Mouse (Mus musculus): ENCODE measurements at regions not wholly inside any gene's neighbourhood (a gene's known extent, or its start where the extent isn't known, plus 50 kb on each side); places are given as distances from the start of the nearest gene placed in this dataset. TPM values are rescaled to one million over a fixed set of nuclear protein-coding genes. Genes with fewer than 3 reads are reported as not detected.

DNA sequence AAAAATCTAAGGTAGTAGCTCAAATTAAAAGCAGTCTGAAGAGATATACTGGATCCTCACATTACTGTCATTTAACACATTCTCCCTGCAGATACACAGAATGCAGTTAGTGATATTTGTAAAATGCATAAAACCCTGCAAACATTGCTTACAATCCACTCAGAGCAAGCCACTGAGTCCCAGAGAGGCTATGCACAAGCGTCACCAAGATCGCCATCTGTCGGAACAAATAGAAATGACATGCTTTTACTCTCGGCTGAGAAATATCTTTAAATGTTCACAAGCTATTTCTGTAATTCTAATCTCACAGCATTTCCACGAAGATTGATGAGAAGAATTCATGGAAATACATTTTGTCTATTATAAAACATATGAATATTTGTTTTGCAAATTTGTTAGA lies 139.7 kb upstream of the Steap4 start:
- H3K9ac ChIP-seq (ENCODE audit: low read depth, low read length), result no peak overlapping the region
- WGBS, result 31% methylated on average over 5 of the region's 5 CpGs
- H3K4me2 ChIP-seq (replicated peaks; ENCODE audit: low read depth), result no peak overlapping the region
- no peaks in the 10 kb centered on the region for H3K9me3 ChIP-seq (ENCODE audit: control insufficient read depth)
- peak; percentile 52 for TF ChIP-seq CTCF (IDR thresholded peaks at IDR 0.05; ENCODE audit: low read depth)
- no peak overlapping the region for H3K27ac ChIP-seq (ENCODE audit: low read depth, low read length)
- no peaks in the 10 kb centered on the region for H3K4me1 ChIP-seq (replicated peaks; ENCODE audit: control insufficient read depth, insufficient read depth, low read length)
- H3K4me3 ChIP-seq (ENCODE audit: low read depth, low read length), result no peak overlapping the region
- no peaks in the 10 kb centered on the region for H3K27me3 ChIP-seq (replicated peaks; ENCODE audit: control insufficient read depth, insufficient read depth, low read length)
- no peak for ATAC-seq
- no peaks in the 10 kb centered on the region for H3K36me3 ChIP-seq (ENCODE audit: control insufficient read depth, insufficient read depth)

DNA sequence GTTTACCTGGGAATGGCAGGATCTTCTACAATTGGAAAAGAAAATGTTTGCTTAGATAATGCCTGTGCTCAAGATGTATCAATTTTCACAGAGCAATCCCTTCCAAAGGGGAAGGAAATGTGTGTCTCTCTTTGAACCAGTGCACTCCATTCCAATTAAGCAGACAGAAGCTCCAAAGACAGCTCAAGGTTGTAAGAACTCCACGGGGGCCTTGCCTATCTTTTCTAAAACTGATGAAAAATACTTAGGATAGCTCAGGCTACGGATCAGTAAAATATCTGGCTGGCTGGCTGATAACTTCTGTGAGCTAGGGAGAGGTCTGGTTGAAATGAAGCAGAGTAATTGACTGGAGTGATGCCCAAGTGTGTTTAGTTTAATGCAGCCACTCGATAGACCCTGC lies 138.6 kb upstream of the Steap4 start:
- H3K4me1 ChIP-seq (replicated peaks; ENCODE audit: control insufficient read depth, insufficient read depth, low read length), result no peaks in the 10 kb centered on the region
- TF ChIP-seq CTCF (IDR thresholded peaks at IDR 0.05; ENCODE audit: low read depth), result no peak
- H3K27ac ChIP-seq (ENCODE audit: low read depth, low read length), result no peak overlapping the region
- no peaks in the 10 kb centered on the region for H3K36me3 ChIP-seq (ENCODE audit: control insufficient read depth, insufficient read depth)
- 67% methylated on average over 3 of the region's 3 CpGs for WGBS
- H3K9me3 ChIP-seq (ENCODE audit: control insufficient read depth), result no peaks in the 10 kb centered on the region
- ATAC-seq, result no peak
- no peak overlapping the region for H3K4me3 ChIP-seq (ENCODE audit: low read depth, low read length)
- H3K9ac ChIP-seq (ENCODE audit: low read depth, low read length), result no peak overlapping the region
- H3K27me3 ChIP-seq (replicated peaks; ENCODE audit: control insufficient read depth, insufficient read depth, low read length), result no peaks in the 10 kb centered on the region
- no peak overlapping the region for H3K4me2 ChIP-seq (replicated peaks; ENCODE audit: low read depth)

DNA sequence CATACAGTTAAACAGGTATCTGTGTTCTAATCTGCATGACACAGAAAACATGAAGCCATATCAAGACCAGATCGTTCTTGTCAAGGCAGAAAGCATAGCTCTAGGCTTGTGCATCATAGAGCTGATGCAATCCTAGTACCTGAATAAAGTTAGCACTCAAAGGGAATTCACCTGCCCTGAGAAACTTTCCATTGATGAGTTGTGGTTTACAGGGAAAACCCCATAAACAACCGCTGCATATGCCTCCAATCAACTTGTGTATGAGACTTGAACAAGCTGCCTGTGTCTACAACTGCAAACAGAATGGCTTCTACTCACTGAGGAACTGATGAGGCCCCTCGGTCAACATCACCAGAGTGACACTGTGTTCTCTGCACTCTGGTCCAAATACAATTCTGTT lies 130.6 kb upstream of the Steap4 start:
- H3K9ac ChIP-seq (ENCODE audit: low read depth, low read length), result no peak overlapping the region
- no peaks in the 10 kb centered on the region for H3K27me3 ChIP-seq (replicated peaks; ENCODE audit: control insufficient read depth, insufficient read depth, low read length)
- H3K27ac ChIP-seq (ENCODE audit: low read depth, low read length), result no peak overlapping the region
- TF ChIP-seq CTCF (IDR thresholded peaks at IDR 0.05; ENCODE audit: low read depth), result no peak
- H3K4me2 ChIP-seq (replicated peaks; ENCODE audit: low read depth), result no peak overlapping the region
- no peak for ATAC-seq
- no peaks in the 10 kb centered on the region for H3K36me3 ChIP-seq (ENCODE audit: control insufficient read depth, insufficient read depth)
- H3K9me3 ChIP-seq (ENCODE audit: control insufficient read depth), result no peaks in the 10 kb centered on the region
- H3K4me1 ChIP-seq (replicated peaks; ENCODE audit: control insufficient read depth, insufficient read depth, low read length), result no peaks in the 10 kb centered on the region
- WGBS, result 75% methylated on average over 3 of the region's 3 CpGs
- H3K4me3 ChIP-seq (ENCODE audit: low read depth, low read length), result no peak overlapping the region

DNA sequence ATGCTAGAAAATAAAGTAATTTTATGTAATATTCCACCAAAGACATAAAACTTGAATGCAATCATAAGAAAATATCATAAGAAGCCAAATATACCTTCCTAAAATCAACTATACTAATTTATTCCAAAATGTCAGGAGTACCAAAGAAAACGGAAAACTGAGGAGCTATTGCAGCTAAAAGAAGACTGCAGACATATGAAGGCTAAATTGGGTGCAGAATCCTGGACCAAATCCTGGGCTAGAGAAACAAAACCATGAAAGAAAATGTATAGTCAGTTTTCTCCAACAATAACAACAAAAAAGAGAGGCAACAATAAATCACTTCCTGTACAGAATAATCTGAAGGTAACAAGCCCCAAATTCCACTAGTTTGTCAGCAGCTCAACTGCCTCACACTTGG lies 126.4 kb upstream of the Steap4 start:
- Histone ChIP-seq H3K4me2 (replicated peaks; ENCODE audit: low read depth) (no peak overlapping the region), H3K9me3 (ENCODE audit: control insufficient read depth) (no peaks in the 10 kb centered on the region), H3K27me3 (replicated peaks; ENCODE audit: control insufficient read depth, insufficient read depth, low read length) (no peaks in the 10 kb centered on the region), H3K27ac (ENCODE audit: low read depth, low read length) (no peak overlapping the region), H3K36me3 (ENCODE audit: control insufficient read depth, insufficient read depth) (no peaks in the 10 kb centered on the region), H3K9ac (ENCODE audit: low read depth, low read length) (no peak overlapping the region), H3K4me1 (replicated peaks; ENCODE audit: control insufficient read depth, insufficient read depth, low read length) (no peaks in the 10 kb centered on the region), H3K4me3 (ENCODE audit: low read depth, low read length) (no peak overlapping the region)
- WGBS, result 92% methylated on average over 1 of the region's 1 CpGs
- no peak for TF ChIP-seq CTCF (IDR thresholded peaks at IDR 0.05; ENCODE audit: low read depth)
- no peak for ATAC-seq

DNA sequence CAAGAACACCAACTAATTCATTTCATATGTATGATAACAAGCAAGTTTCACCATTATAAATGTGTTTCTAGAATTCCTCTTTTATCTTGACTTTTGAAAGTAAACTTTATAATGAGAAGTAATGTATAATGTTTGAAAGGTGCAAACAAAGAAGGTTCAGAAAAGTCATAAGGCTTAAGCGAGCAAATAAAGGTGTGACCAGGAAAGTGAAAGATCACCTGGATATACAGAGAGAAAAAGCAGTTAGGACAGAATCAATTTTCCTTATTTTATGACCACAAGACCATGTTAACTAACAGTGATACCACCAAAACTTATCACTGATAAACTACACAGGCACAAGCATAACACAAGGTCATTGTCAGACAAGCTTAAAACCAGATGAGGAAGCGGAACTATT lies 97.2 kb upstream of the Steap4 start:
- Histone ChIP-seq H3K9me3 (ENCODE audit: control insufficient read depth) (no peaks in the 10 kb centered on the region), H3K4me2 (replicated peaks; ENCODE audit: low read depth) (no peak overlapping the region), H3K36me3 (ENCODE audit: control insufficient read depth, insufficient read depth) (no peaks in the 10 kb centered on the region), H3K4me1 (replicated peaks; ENCODE audit: control insufficient read depth, insufficient read depth, low read length) (no peaks in the 10 kb centered on the region), H3K4me3 (ENCODE audit: low read depth, low read length) (no peak overlapping the region), H3K27ac (ENCODE audit: low read depth, low read length) (no peak overlapping the region), H3K27me3 (replicated peaks; ENCODE audit: control insufficient read depth, insufficient read depth, low read length) (no peaks in the 10 kb centered on the region), H3K9ac (ENCODE audit: low read depth, low read length) (no peak overlapping the region)
- no peak for ATAC-seq
- WGBS, result 36% methylated on average over 2 of the region's 2 CpGs
- TF ChIP-seq CTCF (IDR thresholded peaks at IDR 0.05; ENCODE audit: low read depth), result no peak

DNA sequence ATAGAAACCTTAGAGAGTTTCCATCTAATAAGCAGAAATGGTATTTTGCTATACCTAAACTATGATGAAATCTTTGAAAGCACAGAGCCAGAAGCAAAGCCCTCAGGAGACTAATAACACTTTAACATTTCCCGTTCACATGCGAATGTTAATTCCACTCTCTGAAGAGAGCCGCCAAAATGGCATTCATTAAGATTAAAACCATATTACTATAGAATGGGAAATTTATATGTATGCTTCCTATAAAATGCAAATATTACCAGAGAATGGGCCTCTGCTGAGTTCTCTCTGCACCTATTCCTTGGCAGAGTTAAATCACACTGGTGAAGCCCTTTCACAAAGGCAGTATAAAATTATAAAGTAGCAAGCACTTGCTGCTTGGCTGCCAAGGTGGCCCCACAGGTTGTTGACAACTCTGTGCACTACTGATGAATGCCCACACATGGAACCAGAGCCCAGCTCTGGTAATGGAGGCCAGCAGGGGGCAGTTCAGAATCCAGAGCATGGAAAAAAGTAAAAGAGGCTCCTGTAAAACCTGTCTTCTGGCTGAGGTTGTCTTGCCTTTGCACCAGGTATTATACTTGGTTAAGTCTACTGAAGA lies 94.1 kb upstream of the Steap4 start:
- no peak for TF ChIP-seq CTCF (IDR thresholded peaks at IDR 0.05; ENCODE audit: low read depth)
- no peaks in the 10 kb centered on the region for H3K4me1 ChIP-seq (replicated peaks; ENCODE audit: control insufficient read depth, insufficient read depth, low read length)
- no peaks in the 10 kb centered on the region for H3K36me3 ChIP-seq (ENCODE audit: control insufficient read depth, insufficient read depth)
- H3K9ac ChIP-seq (ENCODE audit: low read depth, low read length), result no peak overlapping the region
- no peak overlapping the region for H3K4me3 ChIP-seq (ENCODE audit: low read depth, low read length)
- no peak overlapping the region for H3K4me2 ChIP-seq (replicated peaks; ENCODE audit: low read depth)
- 91% methylated on average over 3 of the region's 3 CpGs for WGBS
- ATAC-seq, result no peak
- H3K27ac ChIP-seq (ENCODE audit: low read depth, low read length), result no peak overlapping the region
- no peaks in the 10 kb centered on the region for H3K27me3 ChIP-seq (replicated peaks; ENCODE audit: control insufficient read depth, insufficient read depth, low read length)
- no peaks in the 10 kb centered on the region for H3K9me3 ChIP-seq (ENCODE audit: control insufficient read depth)

DNA sequence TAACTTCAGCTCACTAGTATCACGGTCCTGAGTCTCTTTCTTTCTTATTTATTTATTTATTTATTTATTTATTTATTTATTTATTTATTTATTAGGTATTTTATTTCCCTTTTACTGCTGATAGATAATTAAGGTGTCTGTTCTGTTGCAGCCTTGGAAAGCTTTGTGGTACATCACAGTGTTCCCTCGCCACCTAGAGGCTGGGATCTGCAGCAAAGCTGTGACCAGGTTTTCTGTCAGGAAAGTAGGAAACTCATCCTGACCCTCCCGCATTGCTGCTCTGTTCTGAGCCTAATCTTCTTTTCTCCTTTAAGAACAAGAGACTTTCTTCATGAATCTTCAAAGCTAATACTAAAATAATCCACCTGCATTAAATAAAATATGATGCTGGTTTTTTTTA lies 60.7 kb upstream of the Steap4 start:
- no peak overlapping the region for H3K27ac ChIP-seq (ENCODE audit: low read depth, low read length)
- no peaks in the 10 kb centered on the region for H3K9me3 ChIP-seq (ENCODE audit: control insufficient read depth)
- H3K4me1 ChIP-seq (replicated peaks; ENCODE audit: control insufficient read depth, insufficient read depth, low read length), result no peaks in the 10 kb centered on the region
- H3K4me3 ChIP-seq (ENCODE audit: low read depth, low read length), result no peak overlapping the region
- peak; percentile 61 for TF ChIP-seq CTCF (IDR thresholded peaks at IDR 0.05; ENCODE audit: low read depth)
- no peaks in the 10 kb centered on the region for H3K36me3 ChIP-seq (ENCODE audit: control insufficient read depth, insufficient read depth)
- no peak for ATAC-seq
- no peak overlapping the region for H3K4me2 ChIP-seq (replicated peaks; ENCODE audit: low read depth)
- no peaks in the 10 kb centered on the region for H3K27me3 ChIP-seq (replicated peaks; ENCODE audit: control insufficient read depth, insufficient read depth, low read length)
- H3K9ac ChIP-seq (ENCODE audit: low read depth, low read length), result no peak overlapping the region
- WGBS, result 77% methylated on average over 3 of the region's 3 CpGs

Small RNAs in the stretch of these regions (microRNA-seq; reads per million reads assigned to microRNA genes)
- not detected for gene Gm22196

Data from intestine, postnatal 0 days (tissue).